Mouse (Mus musculus) kidney, embryonic 16.5 days (tissue): ENCODE results near the gene Slc17a8. TPM values are rescaled to one million over a fixed set of nuclear protein-coding genes. Genes with fewer than 3 reads are reported as not detected.
"Not testable (repeated sequence)": the region's sequence is repeated elsewhere in the genome, so short reads cannot be mapped to it uniquely, and the experiment has no call there.

Experiments
- ATAC-seq: fragments of 200-750 bp; cut with Nextera tagmentation; 2 replicates; pipeline ENCODE4 v1.8.0; 2017; ENCODE audit warnings: moderate TSS enrichment; ENCODE audit not compliant: low FRiP score, low TSS enrichment
- H3K27ac ChIP-seq: fragments of 300-500 bp; sonication (generic); 2 replicates; pipeline ENCODE4 v1.5.1; 2014; ENCODE audit warnings: low read length
- H3K27me3 ChIP-seq: fragments of 300-500 bp; sonication (generic); 2 replicates; pipeline ENCODE4 v1.6.1; 2014; ENCODE audit warnings: low read length, control low read depth, mixed read lengths; ENCODE audit not compliant: insufficient read depth
- H3K36me3 ChIP-seq: fragments of 300-500 bp; sonication (generic); 2 replicates; pipeline ENCODE4 v1.6.1; 2014; ENCODE audit warnings: low read length, control low read depth, mixed read lengths; ENCODE audit not compliant: insufficient read depth
- H3K4me1 ChIP-seq: fragments of 300-500 bp; sonication (generic); 2 replicates; pipeline ENCODE4 v1.6.1; 2014; ENCODE audit warnings: low read length, control low read depth, mixed read lengths; ENCODE audit not compliant: insufficient read depth
- H3K4me2 ChIP-seq: fragments of 300-500 bp; sonication (generic); replicated peaks from 2 replicates; pipeline ENCODE4 v1.6.1; 2014; ENCODE audit warnings: low read depth, low read length
- H3K4me3 ChIP-seq: fragments of 300-500 bp; sonication (generic); 2 replicates; pipeline ENCODE4 v1.5.1; 2014; ENCODE audit warnings: mild to moderate bottlenecking, low read length
- H3K9ac ChIP-seq: fragments of 300-500 bp; sonication (generic); replicated peaks from 2 replicates; pipeline ENCODE4 v1.6.1; 2014; ENCODE audit warnings: low read length
- H3K9me3 ChIP-seq: fragments of 300-500 bp; sonication (generic); 2 replicates; pipeline ENCODE4 v1.6.1; 2016; ENCODE audit warnings: low read length, control low read depth
- WGBS: fragments of 180-500 bp; shearing (Covaris S2); extraction: QIAGEN DNeasy Blood & Tissue Kit; methylation state at CpG from one replicate; pipeline ENCODE4 v1.1.7; 2014; 5-methylcytosine and 5-hydroxymethylcytosine counted together
- polyA plus RNA-seq: library from polyadenylated mRNA; unstranded; fragments of >200 nt; fragmentation: Nextera tagmentation; extraction: Ambion mirVana; gene quantifications from 2 replicates; pipeline ENCODE4 v1.2.1, GENCODE M21; 2015

Slc17a8 gene
- polyA plus RNA-seq, 1 experiment from 2014 or later = 1.2 TPM

GRCm38 (mm10) chr10:89572946-89573345, 48.1 kb downstream of the Slc17a8 start:
- no peak overlapping the region for H3K4me3 ChIP-seq
- 0 out of 2 replicates have a peak, but pooled peaks cover 4% of the 10 kb centered on the region for H3K9me3 ChIP-seq
- H3K27me3 ChIP-seq = no peaks in the 10 kb centered on the region
- ATAC-seq = no peak
- no peaks in the 10 kb centered on the region for H3K36me3 ChIP-seq
- H3K9ac ChIP-seq = no peak overlapping the region
- H3K4me1 ChIP-seq = no peaks in the 10 kb centered on the region
- H3K4me2 ChIP-seq = no peak overlapping the region
- WGBS = 69% methylated on average over 6 of the region's 6 CpGs
- no peak overlapping the region for H3K27ac ChIP-seq

- Histone ChIP-seq H3K27me3 (no peaks in the 10 kb centered on the region), H3K27ac (no peak overlapping the region), H3K9me3 (0 out of 2 replicates have a peak, but pooled peaks cover 4% of the 10 kb centered on the region), H3K36me3 (no peaks in the 10 kb centered on the region), H3K9ac (no peak overlapping the region), H3K4me1 (no peaks in the 10 kb centered on the region), H3K4me2 (no peak overlapping the region), H3K4me3 (no peak overlapping the region)
- WGBS = 91% methylated on average over 2 of the region's 2 CpGs
- ATAC-seq = 0 out of 2 replicates have a peak, but pooled peaks have one; percentile 35
Measured at GRCm38 (mm10) chr10:89567391-89567790, 53.7 kb downstream of the Slc17a8 start.

- Histone ChIP-seq H3K4me1 (no peaks in the 10 kb centered on the region), H3K9me3 (0 out of 2 replicates have a peak, but pooled peaks cover 4% of the 10 kb centered on the region), H3K4me3 (no peak overlapping the region), H3K9ac (no peak overlapping the region), H3K4me2 (no peak overlapping the region), H3K36me3 (no peaks in the 10 kb centered on the region), H3K27me3 (no peaks in the 10 kb centered on the region), H3K27ac (no peak overlapping the region)
- whole genome bisulfite sequencing = 86% methylated on average over 9 of the region's 9 CpGs
- ATAC-seq = no peak
Measured at GRCm38 (mm10) chr10:89565301-89566022, 55.6 kb downstream of the Slc17a8 start.

- Histone ChIP-seq H3K27ac (no peak overlapping the region), H3K9me3 (no peaks in the 10 kb centered on the region), H3K4me3 (no peak overlapping the region), H3K9ac (no peak overlapping the region), H3K4me1 (no peaks in the 10 kb centered on the region), H3K27me3 (no peaks in the 10 kb centered on the region), H3K4me2 (no peak overlapping the region), H3K36me3 (no peaks in the 10 kb centered on the region)
- ATAC-seq = no peak
- WGBS = 89% methylated on average over 6 of the region's 6 CpGs
Measured at GRCm38 (mm10) chr10:89562113-89562512, 58.9 kb downstream of the Slc17a8 start.

- H3K9me3 ChIP-seq = no peaks in the 10 kb centered on the region
- H3K4me1 ChIP-seq = no peaks in the 10 kb centered on the region
- no peaks in the 10 kb centered on the region for H3K27me3 ChIP-seq
- WGBS = 70% methylated on average over 3 of the region's 3 CpGs
- no peak overlapping the region for H3K4me2 ChIP-seq
- H3K36me3 ChIP-seq = no peaks in the 10 kb centered on the region
- H3K27ac ChIP-seq = no peak overlapping the region
- H3K9ac ChIP-seq = no peak overlapping the region
- ATAC-seq = no peak
- H3K4me3 ChIP-seq = no peak overlapping the region
Measured at GRCm38 (mm10) chr10:89559351-89559750, 61.7 kb downstream of the Slc17a8 start.

- ATAC-seq, H3K36me3 ChIP-seq, H3K9ac ChIP-seq, H3K27me3 ChIP-seq, H3K9me3 ChIP-seq, H3K27ac ChIP-seq, H3K4me3 ChIP-seq, H3K4me1 ChIP-seq, H3K4me2 ChIP-seq: not testable (repeated sequence)
- 52% methylated on average over 13 of the region's 13 CpGs for WGBS
Measured at GRCm38 (mm10) chr10:89554885-89555284, 66.2 kb downstream of the Slc17a8 start.

- H3K9ac ChIP-seq, H3K4me1 ChIP-seq, H3K4me2 ChIP-seq, H3K4me3 ChIP-seq, H3K27ac ChIP-seq, ATAC-seq, H3K36me3 ChIP-seq, H3K27me3 ChIP-seq, H3K9me3 ChIP-seq: not testable (repeated sequence)
- 84% methylated on average over 7 of the region's 7 CpGs for WGBS
Measured at GRCm38 (mm10) chr10:89553855-89554254, 67.2 kb downstream of the Slc17a8 start.

- no peak overlapping the region for H3K9ac ChIP-seq
- H3K4me3 ChIP-seq = no peak overlapping the region
- 81% methylated on average over 5 of the region's 5 CpGs for WGBS
- no peak overlapping the region for H3K27ac ChIP-seq
- H3K9me3 ChIP-seq = no peaks in the 10 kb centered on the region
- no peak for ATAC-seq
- no peak overlapping the region for H3K4me2 ChIP-seq
- H3K27me3 ChIP-seq = no peaks in the 10 kb centered on the region
- no peaks in the 10 kb centered on the region for H3K36me3 ChIP-seq
- H3K4me1 ChIP-seq = peaks cover 1% of the 10 kb centered on the region; the same call in 1 of the 2 replicates
Measured at GRCm38 (mm10) chr10:89553015-89553414, 68.0 kb downstream of the Slc17a8 start.

- no peaks in the 10 kb centered on the region for H3K27me3 ChIP-seq
Measured at GRCm38 (mm10) chr10:89551657-89552056, 69.4 kb downstream of the Slc17a8 start.

GRCm38 (mm10) chr10:89548028-89548427, 73.0 kb downstream of the Slc17a8 start:
- peaks cover 10% of the 10 kb centered on the region; the same call in 1 of the 2 replicates for H3K4me1 ChIP-seq
- H3K27me3 ChIP-seq = no peaks in the 10 kb centered on the region
- no peak overlapping the region for H3K27ac ChIP-seq
- H3K9ac ChIP-seq = no peak overlapping the region
- H3K4me2 ChIP-seq = no peak overlapping the region
- H3K36me3 ChIP-seq = no peaks in the 10 kb centered on the region
- WGBS = 26% methylated on average over 6 of the region's 6 CpGs
- H3K9me3 ChIP-seq = no peaks in the 10 kb centered on the region
- no peak for ATAC-seq
- H3K4me3 ChIP-seq = no peak overlapping the region

More at GRCm38 (mm10) chr10:89551657-89552056, 69.4 kb downstream of the Slc17a8 start:
- Histone ChIP-seq H3K9me3 (no peaks in the 10 kb centered on the region), H3K9ac (no peak overlapping the region), H3K4me3 (no peak overlapping the region), H3K4me1 (peaks cover 10% of the 10 kb centered on the region; the same call in 1 of the 2 replicates), H3K36me3 (no peaks in the 10 kb centered on the region), H3K27ac (no peak overlapping the region), H3K4me2 (no peak overlapping the region)
- 91% methylated on average over 4 of the region's 4 CpGs for WGBS
- no peak for ATAC-seq
